Mouse (Mus musculus): ENCODE data around the gene Tm7sf2.

The Tm7sf2 gene

GRCm38 (mm10) chr19:6040002-6040401 is 28.2 kb downstream of the Tm7sf2 start:
- no peak for DNase-seq

GRCm38 (mm10) chr19:6038326-6038725 is 29.8 kb downstream of the Tm7sf2 start:
- no peak for DNase-seq

- DNase-seq = no peak
Observed at GRCm38 (mm10) chr19:6037695-6038094, 30.5 kb downstream of the Tm7sf2 start.

- DNase-seq = no peak
Observed at GRCm38 (mm10) chr19:6035966-6036585, 32.1 kb downstream of the Tm7sf2 start.

GRCm38 (mm10) chr19:6030520-6031280 is 37.5 kb downstream of the Tm7sf2 start:
- DNase-seq = no peak

- no peak for DNase-seq
Observed at GRCm38 (mm10) chr19:6029426-6029825, 38.7 kb downstream of the Tm7sf2 start.

- no peak for DNase-seq
Observed at GRCm38 (mm10) chr19:6028991-6029390, 39.2 kb downstream of the Tm7sf2 start.

- DNase-seq = no peak
Observed at GRCm38 (mm10) chr19:6023930-6024329, 44.2 kb downstream of the Tm7sf2 start.

GRCm38 (mm10) chr19:6023059-6023458 is 45.1 kb downstream of the Tm7sf2 start:
- DNase-seq = no peak

GRCm38 (mm10) chr19:6020276-6020675 is 47.9 kb downstream of the Tm7sf2 start:
- no peak for DNase-seq

GRCm38 (mm10) chr19:6018142-6019089 is 49.8 kb downstream of the Tm7sf2 start:
- peak; percentile 90 for DNase-seq

- no peak for DNase-seq
Observed at GRCm38 (mm10) chr19:6016532-6016931, 51.6 kb downstream of the Tm7sf2 start.

- DNase-seq = peak; percentile 75
Observed at GRCm38 (mm10) chr19:6015511-6016315, 52.5 kb downstream of the Tm7sf2 start, which contains the start of gene Capn1. TSS of gene Capn1 (minus strand) at chr19:6015897.

GRCm38 (mm10) chr19:6014991-6015510 is 53.1 kb downstream of the Tm7sf2 start:
- DNase-seq = peak; percentile 57

GRCm38 (mm10) chr19:6013691-6014090 is 54.5 kb downstream of the Tm7sf2 start:
- DNase-seq = no peak

All from kidney, adult 18-20 months (tissue).